Mouse (Mus musculus) embryonic fibroblast, embryonic 13.5 days (primary cell): ENCODE measurements around the gene Zzef1.

ENCODE experiments used
- CTCF ChIP-seq: IDR thresholded peaks from 2 replicates; pipeline ENCODE4 v1.5.1; 2011; ENCODE audit warnings: mild to moderate bottlenecking, control low read depth, low read length, moderate library complexity, borderline replicate concordance; ENCODE audit not compliant: insufficient read depth
- POLR2A ChIP-seq: IDR thresholded peaks from 2 replicates; pipeline ENCODE4 v1.6.1; 2011; ENCODE audit warnings: low read depth, mild to moderate bottlenecking, control low read depth, low read length, moderate library complexity

GRCm38 (mm10) chr11:72807992-72808391, 12.0 kb downstream of the Zzef1 start:
- no peak for TF ChIP-seq POLR2A
- no peak for TF ChIP-seq CTCF
